Mouse (Mus musculus) regulatory T cell (primary cell): ENCODE results near the gene Mei1.

Experiments used
- in situ Hi-C: fragments of 300-600 bp; cut with MboI, MseI; formaldehyde crosslinking; loops from one replicate; pipeline ENCODE4 v1.15.1; 2025; ENCODE audit warnings: high pct_unique_total_duplicates

Gene Mei1

GRCm38 (mm10) chr15:82069898-82070297 is at the start of gene Mei1:
Gene Mei1 (plus strand): TSS chr15:82069996.
- in situ Hi-C loops = no loop called here

GRCm38 (mm10) chr15:82022535-82023088 is 47.2 kb upstream of the Mei1 start:
- in situ Hi-C loops = no loop called here

DNA sequence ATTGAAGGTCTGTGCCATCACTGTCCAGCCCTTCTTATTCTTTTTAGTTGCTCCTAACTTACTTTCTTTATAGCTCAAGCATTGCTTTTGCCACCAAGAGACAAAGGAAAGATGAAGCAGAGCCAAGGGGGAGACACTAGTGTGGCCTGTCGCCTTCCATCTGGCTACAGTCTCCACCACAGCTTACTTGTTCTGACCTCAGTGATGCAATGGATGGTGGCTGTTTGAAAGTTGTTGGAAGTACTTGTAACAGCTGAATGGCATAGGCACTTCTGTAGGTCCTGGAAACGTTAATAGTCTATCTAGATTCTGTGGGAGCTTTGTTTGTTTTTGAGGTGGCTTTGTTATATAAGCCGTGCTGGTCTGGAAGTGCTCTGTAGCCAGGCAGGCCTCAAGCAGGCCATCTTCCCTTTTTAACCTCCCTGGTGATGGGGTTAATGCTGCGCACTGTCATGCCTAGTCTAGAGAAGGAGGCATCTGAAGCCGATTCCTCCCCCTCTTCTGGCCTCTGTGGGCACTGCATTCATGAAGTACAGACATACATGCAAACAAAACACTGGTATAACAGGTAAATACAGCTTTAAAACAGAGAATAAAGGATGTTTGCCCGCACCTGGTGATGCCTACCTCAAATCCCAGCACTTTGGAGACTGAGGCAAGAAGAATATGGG is 45.7 kb upstream of the Mei1 start:
- in situ Hi-C loops = no loop called here

GRCm38 (mm10) chr15:82027276-82027675 is 42.5 kb upstream of the Mei1 start:
- in situ Hi-C loops = no loop called here

- in situ Hi-C loops = no loop called here
Observed at GRCm38 (mm10) chr15:82027726-82028125, 42.1 kb upstream of the Mei1 start.

- in situ Hi-C loops = no loop called here
Observed at GRCm38 (mm10) chr15:82032386-82032785, 37.4 kb upstream of the Mei1 start.

GRCm38 (mm10) chr15:82033762-82034161 is 36.0 kb upstream of the Mei1 start, which contains the start of gene Desi1:
Gene Desi1 (minus strand): TSS chr15:82033862.
- in situ Hi-C loops = no loop called here

- in situ Hi-C loops = no loop called here
Observed at GRCm38 (mm10) chr15:82035904-82036689, 33.7 kb upstream of the Mei1 start.

DNA sequence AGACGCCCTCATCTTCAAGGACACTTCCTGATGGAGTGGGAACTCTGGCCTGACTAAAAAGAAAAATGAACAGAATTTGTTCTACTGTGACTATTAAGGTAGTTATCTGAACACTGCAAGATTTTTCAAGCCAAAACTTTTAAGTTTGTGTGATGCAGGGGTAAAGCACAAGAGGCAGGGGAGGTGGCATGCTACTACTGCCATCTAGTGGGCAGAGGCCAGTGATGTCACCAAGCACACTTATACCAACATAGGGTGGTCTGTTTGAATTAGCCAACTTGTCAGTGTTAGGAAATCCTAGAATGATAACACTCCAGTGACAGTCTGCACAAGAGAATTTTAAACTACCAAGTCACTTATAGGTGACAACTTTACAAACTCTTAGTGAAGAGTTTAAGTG is 29.1 kb upstream of the Mei1 start:
- in situ Hi-C loops = no loop called here

DNA sequence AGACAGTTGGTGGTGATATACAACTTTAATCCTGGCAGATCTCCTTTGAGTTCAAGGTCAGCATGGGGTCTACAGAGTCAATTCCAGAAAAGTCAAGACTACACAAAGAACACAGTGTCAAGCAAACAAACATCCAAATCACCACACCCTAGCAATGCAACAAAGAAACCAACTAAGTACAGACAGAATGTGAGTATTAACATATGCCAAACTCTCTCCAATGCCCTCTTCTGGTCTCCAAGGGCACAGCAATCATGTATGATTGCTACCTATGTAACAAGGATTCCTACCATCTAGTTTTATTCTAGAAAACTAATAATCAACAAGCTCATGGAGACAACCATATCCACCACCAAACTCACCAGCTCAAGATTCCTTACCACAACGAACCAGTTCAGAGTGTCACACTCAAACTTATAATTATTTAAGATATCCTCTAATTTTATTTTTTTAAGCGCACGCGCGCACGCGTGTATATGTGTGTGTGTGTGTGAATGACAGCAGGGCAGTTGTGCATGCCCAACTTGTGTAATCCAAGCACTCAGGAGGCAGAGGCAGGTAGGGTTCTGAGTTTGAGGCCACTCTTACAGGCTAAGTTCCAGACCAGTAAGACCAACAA is 25.5 kb upstream of the Mei1 start:
- in situ Hi-C loops = no loop called here

DNA sequence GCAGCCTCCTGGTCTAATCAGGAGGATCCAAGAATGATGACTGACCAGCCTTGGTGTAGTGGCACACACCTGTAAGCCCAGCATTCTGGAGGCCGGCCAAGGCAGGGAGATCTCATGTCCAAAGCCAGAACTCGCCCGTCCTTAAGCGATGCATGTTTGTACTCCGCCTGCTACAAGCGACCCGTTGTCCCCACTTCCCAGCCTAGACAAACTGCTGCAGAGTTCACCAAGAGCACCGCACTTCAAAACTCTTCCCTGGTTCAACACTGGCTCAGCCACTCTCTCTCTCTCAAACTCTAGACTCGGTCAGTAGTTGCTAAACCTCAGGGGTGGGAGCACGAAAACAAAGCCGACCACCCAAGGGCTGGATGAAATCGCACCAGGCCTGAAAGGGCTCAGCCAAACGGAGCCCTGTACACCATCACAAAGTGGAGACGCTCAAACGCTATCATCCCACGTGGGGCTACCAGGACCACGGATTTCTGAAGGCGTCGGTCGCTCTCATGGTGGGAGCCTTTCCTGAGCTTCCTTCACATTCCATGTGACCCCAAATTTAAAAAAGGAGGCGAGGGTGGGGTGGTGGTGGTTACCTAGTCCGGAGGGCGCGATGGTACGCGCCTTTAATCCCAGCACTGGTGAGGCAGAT is 23.4 kb upstream of the Mei1 start:
- in situ Hi-C loops = loop anchor here (5.0 kb wide), 1 partner anchor 96 kb away; no protein-coding TSS in a partner anchor

- in situ Hi-C loops = loop anchor here (5.0 kb wide), 1 partner anchor 95 kb away; no protein-coding TSS in a partner anchor
Observed at GRCm38 (mm10) chr15:82047080-82047883, 22.5 kb upstream of the Mei1 start, which contains the start of gene Snu13. Gene Snu13 (minus strand): TSS chr15:82047598.

- in situ Hi-C loops = no loop called here
Observed at GRCm38 (mm10) chr15:82052544-82052943, 17.3 kb upstream of the Mei1 start.

- in situ Hi-C loops = no loop called here
Observed at GRCm38 (mm10) chr15:82058719-82059201, 11.0 kb upstream of the Mei1 start, which contains the start of gene 4930407I10Rik. Gene 4930407I10Rik (plus strand): TSS chr15:82059151.

DNA sequence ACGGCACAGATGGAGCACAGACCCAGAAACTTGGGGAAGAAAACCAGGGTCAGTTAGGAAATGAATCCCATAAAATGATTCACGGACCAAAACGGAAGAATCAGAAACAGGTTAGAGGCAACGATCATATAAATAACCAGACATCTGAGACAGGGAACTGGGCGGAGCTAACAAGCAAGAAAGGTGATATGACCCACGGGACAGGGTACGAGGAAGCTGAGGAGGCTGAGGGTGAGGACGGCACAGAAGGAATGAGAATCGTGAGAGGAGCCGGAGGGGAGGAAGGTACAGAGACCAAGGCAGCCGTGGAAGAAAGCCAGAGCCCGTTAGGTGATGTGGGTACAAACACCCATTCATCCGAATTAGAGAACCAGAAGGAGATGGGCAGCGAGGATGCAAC is 5.9 kb upstream of the Mei1 start:
- in situ Hi-C loops = loop anchor here (5.0 kb wide), 1 partner anchor 163 kb away; no protein-coding TSS in a partner anchor

- in situ Hi-C loops = no loop called here
Observed at GRCm38 (mm10) chr15:82065511-82065910, 4.3 kb upstream of the Mei1 start.

- in situ Hi-C loops = no loop called here
Observed at GRCm38 (mm10) chr15:82071816-82072469, 2.1 kb downstream of the Mei1 start.

DNA sequence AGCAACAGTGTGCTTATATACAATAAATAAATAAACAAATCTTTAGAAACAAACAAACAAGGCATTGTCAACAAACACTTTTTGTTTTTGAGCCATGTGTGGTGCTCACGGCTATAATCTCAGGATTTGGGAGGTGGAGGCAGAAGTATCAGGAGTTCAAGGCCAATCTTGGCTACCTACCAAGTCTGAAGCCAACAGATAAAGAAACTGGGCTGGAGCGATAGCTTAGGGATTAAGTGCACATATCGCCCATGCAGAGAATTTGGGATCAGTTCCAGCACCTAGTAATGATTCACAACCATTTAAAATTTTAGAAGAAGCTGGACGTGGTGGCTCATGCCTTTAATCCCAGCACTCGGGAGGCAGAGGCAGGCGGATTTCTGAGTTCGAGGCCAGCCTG is 3.7 kb downstream of the Mei1 start:
- in situ Hi-C loops = no loop called here

DNA sequence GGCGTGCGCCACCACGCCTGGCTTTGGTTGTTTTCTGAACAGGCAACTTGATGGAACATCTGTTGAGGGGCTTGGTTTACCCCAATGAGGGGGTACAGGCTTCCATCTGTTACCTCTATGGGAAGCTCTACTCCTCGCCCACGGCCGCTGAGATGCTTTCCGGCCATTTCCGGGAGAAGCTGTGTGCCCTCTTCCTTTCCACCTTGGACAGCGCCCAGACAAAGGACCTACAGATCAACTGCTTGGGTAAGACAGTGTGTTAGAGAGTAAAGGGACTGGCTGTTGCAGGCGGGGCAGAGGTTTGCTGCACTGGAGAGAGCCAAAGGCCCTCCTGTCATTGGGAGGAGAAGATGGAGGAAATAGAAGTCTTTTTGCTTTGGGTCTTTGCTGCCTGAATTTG is 10.1 kb downstream of the Mei1 start:
- in situ Hi-C loops = no loop called here

GRCm38 (mm10) chr15:82081161-82081560 is 11.4 kb downstream of the Mei1 start:
- in situ Hi-C loops = no loop called here
